Mouse (Mus musculus): ENCODE measurements around the gene Arrdc2. TPM values are rescaled to one million over a fixed set of nuclear protein-coding genes. Genes with fewer than 3 reads are reported as not detected.

The Arrdc2 gene
- total RNA-seq, 2 experiments from 2014 or later: 11.3 to 11.4 TPM

DNA sequence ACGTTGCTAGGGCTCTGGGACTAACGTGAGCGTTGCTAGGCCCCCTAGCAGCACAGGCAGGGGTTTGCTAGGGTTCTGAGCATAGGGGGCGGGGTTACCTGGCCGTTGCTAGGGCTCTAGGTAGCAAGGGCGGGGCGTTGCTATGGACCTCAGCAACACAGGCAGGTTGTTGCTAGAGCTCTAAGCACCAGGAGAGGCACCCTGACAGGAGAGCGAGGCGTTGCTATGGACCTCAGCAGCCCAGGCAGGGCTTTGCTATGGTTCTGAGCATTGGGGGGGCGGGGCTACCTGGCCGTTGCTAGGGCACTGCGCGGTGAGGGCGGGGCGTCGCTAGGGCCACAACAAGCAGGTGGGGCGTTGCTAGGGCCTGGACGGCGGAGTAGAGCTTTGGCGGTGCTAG lies 46.8 kb downstream of the Arrdc2 start:
- intact Hi-C loops (cut with DNase I): loop anchor here (2.0 kb wide), 1 partner anchor 16 kb away; the partner anchor contains the start of gene Pik3r2

DNA sequence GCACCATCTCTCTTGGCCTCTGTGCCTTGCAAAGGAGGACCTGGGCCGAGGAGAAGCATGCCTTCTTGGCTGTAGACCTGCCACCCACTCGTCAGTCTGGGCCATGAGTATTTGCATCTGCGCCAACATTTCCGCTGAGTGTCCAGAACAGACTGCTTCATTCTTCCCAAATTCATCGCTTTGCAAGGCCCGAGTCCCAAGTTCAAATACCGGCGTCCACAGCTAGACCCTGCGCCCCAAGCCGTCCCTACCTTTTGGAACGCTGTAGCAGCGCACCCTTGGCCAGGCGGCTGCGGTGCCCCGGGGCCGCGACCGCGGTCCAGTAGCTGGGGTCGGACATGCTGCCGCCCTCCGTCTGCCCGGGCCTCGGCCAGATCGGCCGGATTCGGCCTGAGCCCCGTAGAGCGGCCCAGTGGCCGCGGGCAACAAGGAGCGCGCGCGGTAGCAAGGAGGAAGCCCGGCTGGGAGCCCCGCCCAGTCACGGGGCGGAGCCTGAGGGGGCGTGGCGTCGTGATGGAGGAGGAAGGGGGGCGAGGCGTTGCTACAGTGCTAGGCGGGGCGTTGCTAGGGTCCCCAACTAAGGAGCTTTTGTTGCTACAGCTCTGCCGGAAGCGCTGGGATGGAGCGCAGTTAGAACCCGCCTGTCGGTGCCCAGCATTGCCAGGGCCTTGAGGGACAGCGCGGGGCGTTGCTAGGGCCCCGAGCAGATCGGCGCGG lies 47.4 kb downstream of the Arrdc2 start:
- DNase-seq: peak; percentile 99
- intact Hi-C loops (cut with DNase I): loop anchor here (2.0 kb wide), 1 partner anchor 15 kb away; the partner anchor contains the start of gene Pik3r2

More for the DNA sequence above, 46.8 kb downstream of the Arrdc2 start:
- DNase-seq: peak in 1 of 2 experiments; percentile 35

- DNase-seq: no peak
- intact Hi-C loops (cut with DNase I): no loop called here
These were observed 48.2 kb downstream of the Arrdc2 start for GRCm38 (mm10) chr8:70791294-70791701.

GRCm38 (mm10) chr8:70790846-70791245 lies 48.7 kb downstream of the Arrdc2 start:
- DNase-seq: no peak
- intact Hi-C loops (cut with DNase I): no loop called here

DNA sequence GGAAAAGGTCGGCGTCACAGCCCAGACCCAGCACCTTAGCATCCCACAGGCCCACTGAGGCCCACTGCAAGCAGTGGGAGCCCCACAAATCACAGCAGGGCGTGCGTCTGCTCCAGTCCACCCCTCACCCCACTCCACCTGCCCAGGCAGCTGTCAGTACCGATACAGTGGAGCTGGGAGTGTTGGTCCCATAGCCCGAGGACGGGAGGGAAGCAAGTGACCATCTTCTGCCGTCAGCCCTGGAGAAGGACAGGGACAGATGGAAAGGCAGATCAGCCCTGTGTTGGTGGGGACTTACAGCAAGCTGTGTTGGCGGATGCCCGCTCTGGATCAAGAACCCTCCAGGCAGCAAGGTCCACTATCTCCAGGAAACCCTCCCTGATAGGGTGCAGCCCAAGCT lies 50.5 kb downstream of the Arrdc2 start:
- intact Hi-C loops (cut with DNase I): no loop called here
- no peak for DNase-seq

DNA sequence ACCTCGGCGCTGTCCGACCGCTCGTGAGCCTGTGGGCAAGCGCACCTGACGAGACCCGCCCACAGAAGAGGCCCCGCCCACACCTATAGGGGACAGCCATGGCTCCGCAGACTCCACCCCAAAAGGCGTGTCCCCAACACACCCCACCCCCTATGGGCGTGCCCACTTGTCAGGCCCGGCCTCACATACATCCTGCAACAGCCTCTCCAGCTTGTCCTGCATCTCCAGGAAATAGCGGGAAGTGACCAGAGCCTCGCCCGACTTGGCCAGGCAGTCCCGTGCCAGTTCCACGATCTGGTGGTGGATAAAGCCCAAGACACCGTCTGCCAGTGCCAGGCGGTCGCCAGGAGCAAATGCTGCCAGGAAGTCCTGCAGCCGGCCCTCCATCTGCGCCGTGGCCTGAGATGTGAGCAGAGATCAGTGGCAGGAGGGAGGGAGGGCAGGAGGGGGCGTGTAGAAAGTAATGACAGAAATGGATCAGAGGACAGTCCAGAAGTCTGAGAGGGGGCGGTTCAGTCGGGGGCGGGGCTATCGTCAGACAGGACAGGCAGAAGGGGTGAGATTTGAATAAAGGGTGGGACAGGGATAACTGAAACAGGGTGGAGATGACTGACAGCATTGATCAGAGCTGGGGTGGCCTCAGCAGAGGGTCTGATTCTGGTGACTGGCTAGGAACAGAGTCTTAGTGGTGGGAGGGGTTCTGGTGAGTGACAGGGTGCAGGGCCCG lies 51.4 kb downstream of the Arrdc2 start:
- intact Hi-C loops (cut with DNase I): no loop called here
- DNase-seq: no peak

DNA sequence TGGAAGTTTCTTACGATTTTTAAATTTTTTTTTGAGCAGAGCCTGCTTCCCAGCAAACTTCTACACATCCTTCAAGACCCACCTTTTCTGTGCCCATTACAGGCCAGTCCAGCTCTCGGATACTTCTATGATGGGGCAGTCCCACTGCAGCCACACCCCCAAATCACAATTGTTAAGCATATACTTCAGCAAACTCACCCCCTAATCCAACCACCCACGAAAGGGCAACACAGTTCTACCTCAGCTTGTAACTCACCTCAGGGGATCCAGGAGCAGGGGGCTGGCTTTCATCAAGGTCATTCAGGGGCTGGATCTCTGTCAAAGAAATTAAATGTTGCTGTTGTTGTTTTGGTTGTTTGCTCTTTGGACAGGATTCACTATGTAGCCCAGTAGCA lies 52.5 kb downstream of the Arrdc2 start:
- no peak for DNase-seq
- intact Hi-C loops (cut with DNase I): no loop called here

GRCm38 (mm10) chr8:70786291-70787050 lies 53.0 kb downstream of the Arrdc2 start:
- no peak for DNase-seq
- intact Hi-C loops (cut with DNase I): no loop called here

Small RNA genes within 50 kb of the gene (microRNA-seq; reads per million reads assigned to microRNA genes)
- 2.2 to 4.7 reads per million in 2 experiments for gene Mir7240 (ENCODE audit: borderline number of aligned reads in 2 of 2)

Other genes with a start within 250 kb of the Arrdc2 start
- 10 to 100 TPM; 22.2 to 25.8 TPM for gene Isyna1, start 245.3 kb downstream of the Arrdc2 start, total RNA-seq (2021)
- 10 to 100 TPM; 28.9 to 35.0 TPM for gene Ssbp4, start 230.8 kb downstream of the Arrdc2 start, total RNA-seq (2021)
- gene Lrrc25, start 223.6 kb downstream of the Arrdc2 start, total RNA-seq (2021): 1 to 10 TPM; 1.9 to 3.0 TPM
- 1 to 10 TPM in 1 of 2 experiments, under 1 TPM in 1; 0.22 to 1.6 TPM for gene Gdf15, start 207.3 kb downstream of the Arrdc2 start, total RNA-seq (2021)
- gene Pgpep1, start 179.3 kb downstream of the Arrdc2 start, total RNA-seq (2021): 10 to 100 TPM; 39.6 to 44.9 TPM
- gene Lsm4, start 166.5 kb downstream of the Arrdc2 start, total RNA-seq (2021): 10 to 100 TPM; 64.0 to 66.8 TPM
- 100 to 1,000 TPM; 124 to 138 TPM for gene Jund, start 140.8 kb downstream of the Arrdc2 start, total RNA-seq (2021)
- under 1 TPM in 1 of 2 experiments, not detected in 1; 0.06 TPM for gene Iqcn, start 136.3 kb downstream of the Arrdc2 start, total RNA-seq (2021)
- not detected for gene Gm3336, start 121.2 kb downstream of the Arrdc2 start, total RNA-seq (2021)
- gene Pde4c, start 116.0 kb downstream of the Arrdc2 start, total RNA-seq (2021): 1 to 10 TPM; 2.0 to 3.7 TPM
- gene Rab3a, start 85.0 kb downstream of the Arrdc2 start, total RNA-seq (2021): 10 to 100 TPM; 45.0 to 49.3 TPM
- 10 to 100 TPM; 28.0 to 30.8 TPM for gene Mpv17l2, start 78.8 kb downstream of the Arrdc2 start, total RNA-seq (2021)
- gene Pik3r2, start 63.0 kb downstream of the Arrdc2 start, total RNA-seq (2021): 10 to 100 TPM; 23.6 to 24.5 TPM
- 1 to 10 TPM; 6.4 to 8.9 TPM for gene Mast3, start 34.7 kb downstream of the Arrdc2 start, total RNA-seq (2021)
- gene Il12rb1, start 31.3 kb downstream of the Arrdc2 start, total RNA-seq (2021): not detected
- gene Kcnn1, start 23.5 kb upstream of the Arrdc2 start, total RNA-seq (2021): 10 to 100 TPM; 10.4 to 13.6 TPM
- 10 to 100 TPM; 45.2 to 49.4 TPM for gene Ccdc124, start 34.2 kb upstream of the Arrdc2 start, total RNA-seq (2021)
- gene Slc5a5, start 53.0 kb upstream of the Arrdc2 start, total RNA-seq (2021): not detected
- gene Rpl18a, start 57.7 kb upstream of the Arrdc2 start, total RNA-seq (2021): 100 to 1,000 TPM; 895 to 990 TPM
- gene Map1s, start 66.2 kb upstream of the Arrdc2 start, total RNA-seq (2021): 10 to 100 TPM; 18.1 to 20.3 TPM